Mouse (Mus musculus) midbrain, embryonic 15.5 days (tissue): ENCODE results near the gene Ptprb. TPM values are rescaled to one million over a fixed set of nuclear protein-coding genes. Genes with fewer than 3 reads are reported as not detected.

ENCODE experiments used
- polyA plus RNA-seq: library from polyadenylated mRNA; unstranded; fragments of >200 nt; fragmentation: Nextera tagmentation; extraction: Ambion mirVana; gene quantifications from 2 replicates; pipeline ENCODE4 v1.2.1, GENCODE M21; 2015

Ptprb gene
- polyA plus RNA-seq, 1 experiment from 2014 or later: 3.9 TPM

Other genes with a start within 250 kb of the Ptprb start
- 0.22 TPM in 1 of 2 replicates, not detected in the other for gene 4933416C03Rik, start 161.6 kb upstream of the Ptprb start, polyA plus RNA-seq
- 17.1 and 20.3 TPM in 2 replicates for gene Kcnmb4, start 198.4 kb downstream of the Ptprb start, polyA plus RNA-seq